Mouse (Mus musculus): ENCODE measurements around the gene Lrrc55.

Lrrc55 gene

GRCm38 (mm10) chr2:85132204-85132603 lies 64.8 kb downstream of the Lrrc55 start:
- no peak for DNase-seq (ENCODE audit: low spot score)

- no peak for DNase-seq (ENCODE audit: low spot score)
These were observed 65.3 kb downstream of the Lrrc55 start for GRCm38 (mm10) chr2:85131724-85132123.

GRCm38 (mm10) chr2:85131226-85131625 lies 65.8 kb downstream of the Lrrc55 start:
- no peak for DNase-seq (ENCODE audit: low spot score)

GRCm38 (mm10) chr2:85129496-85129971 lies 67.5 kb downstream of the Lrrc55 start:
- DNase-seq (ENCODE audit: low spot score): no peak

- DNase-seq (ENCODE audit: low spot score): peak; percentile 74
These were observed 73.0 kb downstream of the Lrrc55 start for GRCm38 (mm10) chr2:85123869-85124535.

- peak; percentile 81 for DNase-seq (ENCODE audit: low spot score)
These were observed 73.7 kb downstream of the Lrrc55 start for GRCm38 (mm10) chr2:85123187-85123868.
